Mouse (Mus musculus) ES-Bruce4 (cell line): ENCODE measurements at regions not wholly inside any gene's neighbourhood (a gene's known extent, or its start where the extent isn't known, plus 50 kb on each side); places are given as distances from the start of the nearest gene placed in this dataset.

Experiments used
- CTCF ChIP-seq: IDR thresholded peaks from one replicate; pipeline ENCODE4 v1.8.1; 2011; ENCODE audit warnings: low read depth, low read length
- EP300 ChIP-seq: IDR thresholded peaks from 2 replicates; pipeline ENCODE4 v1.6.1; 2011; ENCODE audit warnings: low read depth, low read length; ENCODE audit not compliant: insufficient read depth
- POLR2A ChIP-seq: IDR thresholded peaks from one replicate; pipeline ENCODE4 v1.8.1; 2011; ENCODE audit warnings: low read length; ENCODE audit not compliant: insufficient read depth

- no peak for TF ChIP-seq EP300
- TF ChIP-seq CTCF: no peak
- no peak for TF ChIP-seq POLR2A
Observed at GRCm38 (mm10) chr5:128512606-128513005, 79.7 kb upstream of the Tmem132d start.
